ENCODE assay signal across 24 mouse cellular contexts in the genomic region with DNA sequence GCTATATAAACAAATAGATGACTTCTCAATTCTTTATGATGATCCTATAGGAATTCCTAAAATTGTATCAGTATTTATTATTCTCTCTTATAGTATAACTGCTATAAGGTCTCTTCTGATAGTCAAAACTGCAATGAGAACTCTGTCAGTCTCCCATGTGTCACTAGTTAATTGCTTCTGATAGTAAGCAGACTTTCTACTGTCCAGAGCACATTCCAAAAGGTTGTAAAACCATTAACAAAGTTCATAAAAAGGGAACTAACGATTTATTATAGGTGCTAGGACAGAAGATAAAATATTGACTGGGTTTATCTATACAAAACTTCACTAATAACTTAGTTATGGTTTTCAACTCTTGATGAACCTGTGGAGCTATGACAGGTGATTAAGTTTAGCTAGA. TPM values are rescaled to one million over a fixed set of nuclear protein-coding genes. Genes with fewer than 3 reads are reported as not detected.
"Had no signal": no experiment of that assay in that cellular context is flagged by ENCODE, and none has a peak within 500 bp of the region (broad histone marks: within the 10 kb centered on the region; RNA-seq: fewer than 3 reads in every experiment).

No protein-coding gene starts in this region.

RNA-seq across cellular contexts. Expression of a gene that starts 4.9 kb away (rescaled TPM):
- polyA plus RNA-seq: heart, embryonic 10.5 days; heart, embryonic 11.5 days; heart, embryonic 12.5 days; heart, embryonic 13.5 days; heart, embryonic 14.5 days; heart, embryonic 15.5 days; heart, embryonic 16.5 days; heart, postnatal 0 days; hindbrain, embryonic 10.5 days; hindbrain, embryonic 11.5 days; hindbrain, embryonic 12.5 days; hindbrain, embryonic 13.5 days; hindbrain, embryonic 14.5 days; hindbrain, embryonic 15.5 days; hindbrain, embryonic 16.5 days; hindbrain, postnatal 0 days; inflammation-experienced regulatory T-cells, adult 6 months; intestine, embryonic 14.5 days; kidney, adult 2 months; kidney, embryonic 14.5 days; kidney, embryonic 15.5 days; kidney, embryonic 16.5 days; kidney, postnatal 0 days; large intestine, adult 2 months had no signal

RNA-seq across cellular contexts. Expression of a gene that starts 15.7 kb away (rescaled TPM):
- polyA plus RNA-seq: heart, embryonic 10.5 days; heart, embryonic 11.5 days; heart, embryonic 12.5 days; heart, embryonic 13.5 days; heart, embryonic 14.5 days; heart, embryonic 15.5 days; heart, embryonic 16.5 days; heart, postnatal 0 days; hindbrain, embryonic 10.5 days; hindbrain, embryonic 11.5 days; hindbrain, embryonic 12.5 days; hindbrain, embryonic 13.5 days; hindbrain, embryonic 14.5 days; hindbrain, embryonic 15.5 days; hindbrain, embryonic 16.5 days; hindbrain, postnatal 0 days; inflammation-experienced regulatory T-cells, adult 6 months; intestine, embryonic 14.5 days; kidney, adult 2 months; kidney, embryonic 14.5 days; kidney, embryonic 15.5 days; kidney, embryonic 16.5 days; kidney, postnatal 0 days; large intestine, adult 2 months had no signal

RNA-seq across cellular contexts. Expression of a gene that starts 35.7 kb away (rescaled TPM):
- polyA plus RNA-seq: heart, embryonic 10.5 days; heart, embryonic 11.5 days; heart, embryonic 12.5 days; heart, embryonic 13.5 days; heart, embryonic 14.5 days; heart, embryonic 15.5 days; heart, embryonic 16.5 days; heart, postnatal 0 days; hindbrain, embryonic 10.5 days; hindbrain, embryonic 11.5 days; hindbrain, embryonic 12.5 days; hindbrain, embryonic 13.5 days; hindbrain, embryonic 14.5 days; hindbrain, embryonic 15.5 days; hindbrain, embryonic 16.5 days; hindbrain, postnatal 0 days; inflammation-experienced regulatory T-cells, adult 6 months; intestine, embryonic 14.5 days; kidney, adult 2 months; kidney, embryonic 14.5 days; kidney, embryonic 15.5 days; kidney, embryonic 16.5 days; kidney, postnatal 0 days; large intestine, adult 2 months had no signal

RNA-seq across cellular contexts. Expression of a gene that starts 41.7 kb away (rescaled TPM):
- polyA plus RNA-seq: heart, embryonic 10.5 days; heart, embryonic 11.5 days; heart, embryonic 12.5 days; heart, embryonic 13.5 days; heart, embryonic 14.5 days; heart, embryonic 15.5 days; heart, embryonic 16.5 days; heart, postnatal 0 days; hindbrain, embryonic 11.5 days; hindbrain, embryonic 12.5 days; hindbrain, embryonic 13.5 days; hindbrain, embryonic 14.5 days; hindbrain, embryonic 15.5 days; hindbrain, embryonic 16.5 days; hindbrain, postnatal 0 days; inflammation-experienced regulatory T-cells, adult 6 months; intestine, embryonic 14.5 days; kidney, adult 2 months; kidney, embryonic 14.5 days; kidney, embryonic 15.5 days; kidney, embryonic 16.5 days; kidney, postnatal 0 days; large intestine, adult 2 months had no signal

RNA-seq across cellular contexts. Expression of a gene that starts 54.0 kb away (rescaled TPM):
- polyA plus RNA-seq: heart, embryonic 10.5 days; heart, embryonic 11.5 days; heart, embryonic 12.5 days; heart, embryonic 13.5 days; heart, embryonic 14.5 days; heart, embryonic 15.5 days; heart, embryonic 16.5 days; heart, postnatal 0 days; hindbrain, embryonic 10.5 days; hindbrain, embryonic 11.5 days; hindbrain, embryonic 12.5 days; hindbrain, embryonic 13.5 days; hindbrain, embryonic 14.5 days; hindbrain, embryonic 15.5 days; hindbrain, embryonic 16.5 days; hindbrain, postnatal 0 days; inflammation-experienced regulatory T-cells, adult 6 months; intestine, embryonic 14.5 days; kidney, adult 2 months; kidney, embryonic 14.5 days; kidney, embryonic 15.5 days; kidney, embryonic 16.5 days; kidney, postnatal 0 days; large intestine, adult 2 months had no signal
